Mouse (Mus musculus): ENCODE results near the gene Kcnh2. TPM values are rescaled to one million over a fixed set of nuclear protein-coding genes. Genes with fewer than 3 reads are reported as not detected.
A peak's percentile ranks its signal among the peaks of the same experiment; 100 is the strongest.
"Not testable (repeated sequence)": the region's sequence is repeated elsewhere in the genome, so short reads cannot be mapped to it uniquely, and the experiment has no call there.

Gene Kcnh2
- total RNA-seq (2022): 10 to 100 TPM; 33.4 to 38.9 (median 37.6) TPM

DNA sequence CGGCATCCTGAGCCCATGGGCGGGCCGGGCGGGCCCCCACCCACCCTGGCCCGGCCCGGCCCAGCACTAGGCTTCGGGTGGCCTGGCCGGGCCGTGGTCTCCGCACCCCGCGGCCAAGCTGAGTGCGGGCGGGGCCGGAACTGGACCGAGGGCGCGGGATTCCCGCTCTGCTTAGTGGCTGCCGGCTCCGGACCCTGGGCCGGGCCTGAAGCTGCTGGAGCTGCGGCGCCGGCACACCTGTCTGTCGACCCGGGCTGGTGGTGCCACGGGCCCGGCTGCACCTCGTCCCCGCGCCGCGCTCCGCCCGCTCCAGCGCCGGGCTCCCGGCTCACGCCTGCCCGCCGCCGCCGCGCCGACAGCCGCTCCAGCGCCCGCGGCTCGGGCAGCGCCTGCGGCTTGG lies at the start of gene Kcnh2:
Gene Kcnh2, minus strand, starts transcription at position 327 of the 400 bp plus-strand sequence.
- no peak for DNase-seq (ENCODE audit: low spot score in 2 of 2)

DNA sequence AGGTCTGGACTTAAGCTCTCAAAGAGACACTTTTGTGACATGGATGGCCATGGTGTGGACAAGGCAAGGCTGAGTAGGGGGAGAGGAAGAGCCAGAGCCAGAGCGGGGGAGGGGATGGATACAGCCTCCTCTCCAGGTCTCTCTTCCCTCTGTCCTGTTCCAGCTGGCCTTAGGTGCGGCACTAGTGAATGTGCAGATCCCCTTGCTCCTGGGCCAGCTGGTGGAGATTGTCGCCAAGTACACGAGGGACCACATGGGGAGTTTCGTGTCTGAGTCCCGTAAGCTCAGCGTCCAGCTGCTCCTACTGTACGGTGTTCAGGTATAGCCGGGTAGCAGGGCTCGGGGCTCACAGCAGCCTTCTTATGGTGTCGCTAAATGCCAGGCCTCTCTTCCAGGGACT lies 49.0 kb upstream of the Kcnh2 start:
- DNase-seq (ENCODE audit: low spot score in 2 of 2): no peak

DNA sequence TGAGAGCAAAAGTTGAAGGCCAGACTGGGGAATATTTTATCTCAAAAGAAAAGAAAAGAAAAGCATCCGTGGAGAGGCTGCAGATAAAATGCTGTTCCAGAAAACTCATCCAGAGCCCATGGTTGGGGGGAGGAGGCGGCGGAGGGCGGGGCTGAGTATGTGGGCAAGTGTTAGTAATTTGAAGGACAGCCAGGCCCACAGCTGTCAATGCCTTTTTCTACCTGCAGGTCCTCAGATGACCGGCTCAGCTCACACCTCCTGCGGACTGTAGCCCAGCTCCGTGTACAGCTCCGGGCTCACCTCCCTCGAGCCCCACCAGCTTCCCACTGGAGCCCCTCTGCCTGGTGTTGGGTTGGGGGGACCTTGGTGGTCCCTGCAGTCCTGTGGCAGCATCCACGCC lies 48.3 kb upstream of the Kcnh2 start:
- no peak for DNase-seq (ENCODE audit: low spot score in 2 of 2)

DNA sequence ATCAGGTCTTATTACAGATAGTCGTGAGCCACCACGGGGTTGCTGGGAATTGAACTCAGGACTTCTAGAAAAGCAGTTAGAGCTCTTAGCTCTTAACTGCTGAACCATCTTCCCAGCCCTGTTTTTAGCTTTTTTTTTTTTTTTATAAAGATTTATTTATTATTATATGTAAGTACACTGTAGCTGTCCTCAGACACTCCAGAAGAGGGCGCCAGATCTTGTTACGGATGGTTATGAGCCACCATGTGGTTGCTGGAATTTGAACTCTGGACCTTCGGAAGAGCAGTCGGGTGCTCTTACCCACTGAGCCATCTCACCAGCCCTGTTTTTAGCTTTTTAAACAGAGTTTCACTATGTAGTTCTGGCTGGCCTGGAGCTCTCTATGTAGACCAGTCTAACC lies 44.9 kb upstream of the Kcnh2 start:
- not testable (repeated sequence) for DNase-seq (ENCODE audit: low spot score in 2 of 2)

DNA sequence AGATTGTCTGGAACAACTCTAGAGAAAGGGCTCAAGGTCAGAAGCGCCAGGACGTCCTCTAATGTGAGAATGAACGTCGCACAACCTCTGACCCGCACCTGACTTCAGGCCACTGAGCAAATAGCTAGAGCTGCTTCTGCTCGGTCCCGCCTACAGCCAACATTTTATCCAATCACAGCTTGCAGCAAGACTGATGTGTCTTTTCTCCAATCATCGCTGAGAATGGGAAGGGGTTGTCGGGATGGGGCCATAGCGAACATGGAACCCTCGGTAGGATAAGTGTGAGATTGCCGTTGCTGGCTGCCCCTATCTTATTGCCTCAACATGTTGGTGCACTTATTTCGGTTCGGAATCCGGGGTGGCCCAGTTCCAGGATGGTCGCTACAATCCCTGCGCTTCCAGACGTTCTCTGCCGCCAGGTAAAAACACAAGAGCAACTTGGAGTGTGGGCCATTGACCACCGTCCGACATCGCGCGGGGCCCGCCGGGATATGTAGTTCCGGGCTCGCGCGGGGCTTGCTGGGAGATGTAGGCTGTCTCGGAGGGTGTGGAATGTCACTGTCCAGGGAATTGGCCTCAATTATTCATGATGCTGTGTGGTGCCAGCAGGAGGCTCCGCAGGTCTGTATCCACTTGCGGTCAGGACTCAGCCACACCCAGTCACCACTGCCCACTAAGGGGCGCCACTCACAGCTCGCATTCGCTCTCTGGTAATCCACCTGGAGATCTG lies 42.9 kb upstream of the Kcnh2 start:
- peak; percentile 96 for DNase-seq (ENCODE audit: low spot score in 2 of 2)

DNA sequence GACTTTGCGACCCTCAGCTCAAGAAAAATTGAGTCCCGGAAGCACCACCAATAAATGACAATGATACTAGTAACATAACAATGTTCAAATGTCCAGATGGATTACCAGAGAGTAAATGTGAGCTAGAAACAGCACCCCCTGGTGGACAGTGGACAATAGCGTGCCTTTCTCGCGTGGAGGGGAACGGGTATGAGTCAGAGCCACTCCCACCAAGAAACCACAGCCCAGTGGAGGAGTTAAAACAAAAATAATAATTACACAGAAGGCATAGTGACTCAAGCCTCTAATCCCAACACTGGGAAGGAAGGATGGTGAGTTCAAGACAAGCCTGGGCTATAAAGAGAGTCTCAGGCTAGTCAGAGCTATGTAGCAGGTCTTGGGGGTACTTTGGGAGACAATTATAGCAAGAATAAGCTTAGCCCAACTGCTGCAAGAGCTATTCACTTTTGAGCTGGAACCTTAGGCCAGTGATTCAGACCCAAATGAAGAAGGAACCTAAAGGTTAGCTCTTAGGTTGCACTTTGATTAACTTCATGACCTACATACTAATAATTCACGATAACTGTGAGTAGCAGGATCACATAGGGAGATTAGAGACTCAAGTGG lies 42.1 kb upstream of the Kcnh2 start, which contains the start of gene Abcb8:
Gene Abcb8, plus strand, starts transcription at position 272 of the 606 bp plus-strand sequence.
- peak; percentile 51 to 83 for DNase-seq (ENCODE audit: low spot score in 2 of 2)

DNA sequence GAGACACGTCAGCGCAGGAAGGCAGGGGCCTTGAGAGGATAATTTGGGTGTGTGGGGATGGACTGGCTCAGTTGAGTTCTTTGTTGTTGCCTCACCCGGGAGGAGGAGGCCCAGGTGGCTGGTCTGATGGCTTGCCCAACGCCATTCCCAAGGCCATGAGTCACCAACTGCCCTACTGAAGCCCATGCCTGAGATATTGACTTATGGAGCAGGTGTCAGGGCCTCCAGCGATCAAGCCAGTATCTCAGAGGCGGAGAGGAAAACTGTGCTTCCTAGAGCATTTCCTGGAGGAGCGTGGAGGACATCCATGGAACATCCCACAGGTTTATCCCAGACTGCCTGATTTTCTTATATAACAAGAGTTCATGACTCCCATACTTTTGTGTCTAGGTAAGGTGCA lies 41.3 kb upstream of the Kcnh2 start:
- DNase-seq (ENCODE audit: low spot score in 2 of 2): no peak

DNA sequence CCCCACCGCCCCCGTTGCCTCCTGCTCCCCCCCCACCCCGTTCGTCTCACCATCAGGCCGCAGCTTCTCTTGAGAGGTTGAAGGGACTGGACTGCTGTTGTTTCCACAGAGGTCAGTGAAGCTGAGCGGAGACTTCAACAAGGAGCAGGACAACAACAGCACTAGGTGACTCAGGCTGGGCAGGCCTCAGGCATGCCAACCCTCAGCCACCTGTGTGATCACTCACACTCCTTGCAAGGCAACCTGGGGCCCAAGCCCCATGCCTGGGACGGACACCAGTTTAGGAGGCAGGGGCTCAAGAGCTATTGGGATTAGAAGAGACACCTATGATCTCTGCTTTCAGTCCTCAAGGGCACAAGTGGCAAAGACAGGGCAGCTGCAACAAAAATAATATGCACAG lies 40.5 kb upstream of the Kcnh2 start, which contains the start of gene Atg9b:
Gene Atg9b, minus strand, starts transcription at position 280 of the 400 bp plus-strand sequence.
- no peak for DNase-seq (ENCODE audit: low spot score in 2 of 2)

DNA sequence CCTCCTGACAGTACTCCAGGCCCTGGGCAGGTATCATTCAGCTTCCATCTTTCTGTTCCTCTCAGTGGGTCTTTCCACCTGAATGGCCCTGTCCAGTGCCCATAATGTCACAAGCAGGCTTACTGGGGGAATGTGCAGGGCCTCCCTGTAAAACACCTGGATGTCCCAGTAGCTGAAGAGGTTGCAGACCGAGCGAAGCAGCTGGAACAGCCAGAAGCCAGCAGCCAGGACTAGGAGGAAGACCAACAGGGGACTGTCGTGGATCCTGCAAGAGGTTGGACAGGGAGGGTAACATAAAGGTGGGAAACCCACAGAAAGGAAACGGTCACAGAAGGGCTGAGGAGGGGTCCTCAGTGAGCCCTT lies 38.2 kb upstream of the Kcnh2 start:
- no peak for DNase-seq (ENCODE audit: low spot score in 2 of 2)

DNA sequence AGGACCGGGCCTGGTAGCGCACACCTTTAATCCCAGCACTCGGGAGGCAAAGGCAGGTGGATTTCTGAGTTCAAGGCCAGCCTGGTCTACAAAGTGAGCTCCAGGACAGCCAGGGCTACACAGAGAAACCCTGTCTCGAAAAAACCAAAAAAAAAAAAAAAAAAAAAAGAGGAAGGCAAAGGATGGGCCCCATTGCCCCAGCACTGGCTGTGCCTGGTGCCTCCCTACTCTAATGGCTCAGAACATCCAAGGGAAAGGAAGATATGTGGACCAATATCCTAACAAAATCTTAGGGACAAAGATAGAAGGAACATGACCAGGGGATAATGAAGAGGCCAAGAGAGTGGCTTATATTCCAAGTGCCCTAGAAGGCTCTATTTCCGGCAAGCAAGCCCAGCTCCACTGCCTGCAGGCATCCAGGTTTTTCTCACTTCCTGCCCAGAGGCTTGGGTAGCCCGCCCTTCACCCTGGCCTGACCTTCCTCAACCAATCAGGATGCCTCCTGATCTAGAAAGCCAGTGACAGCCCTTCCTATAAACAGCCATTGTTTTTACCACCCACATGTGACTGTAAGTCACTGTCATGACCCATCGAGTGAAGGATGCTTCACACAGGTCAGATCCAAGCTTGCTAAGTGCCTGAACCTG lies 37.7 kb upstream of the Kcnh2 start:
- no peak for DNase-seq (ENCODE audit: low spot score in 2 of 2)

DNA sequence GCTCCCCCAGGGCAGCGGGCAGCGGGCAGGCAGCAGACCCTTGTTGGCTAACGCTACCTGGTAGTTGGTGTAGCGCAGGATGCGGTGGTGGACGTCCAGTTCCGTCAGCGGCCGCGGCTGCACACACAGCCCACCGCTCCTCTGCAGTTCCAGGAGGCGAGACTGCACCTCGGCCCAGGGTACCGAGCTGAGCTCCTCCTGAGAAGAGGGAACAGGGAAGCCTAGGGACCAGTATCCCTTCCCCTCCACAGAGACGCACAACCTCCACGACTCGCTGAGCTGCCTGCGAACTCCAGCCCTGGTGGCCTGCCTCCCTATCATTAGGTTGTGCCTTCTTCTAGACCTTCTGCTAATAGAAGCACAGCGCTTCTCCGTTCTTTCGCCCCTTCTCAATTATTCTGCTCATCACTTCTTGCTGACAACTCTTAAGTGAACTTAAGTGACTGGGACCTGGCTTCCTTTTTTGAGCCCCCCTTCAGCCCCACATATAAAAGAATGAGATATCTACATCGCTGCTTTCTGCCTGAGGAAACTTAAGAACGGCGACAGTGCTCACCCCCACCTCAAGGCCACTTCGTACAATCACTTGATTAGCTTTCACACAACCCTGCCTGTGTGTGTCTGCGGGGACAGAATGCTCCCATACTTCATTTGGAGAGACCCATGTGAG lies 37.0 kb upstream of the Kcnh2 start:
- no peak for DNase-seq (ENCODE audit: low spot score in 2 of 2)

DNA sequence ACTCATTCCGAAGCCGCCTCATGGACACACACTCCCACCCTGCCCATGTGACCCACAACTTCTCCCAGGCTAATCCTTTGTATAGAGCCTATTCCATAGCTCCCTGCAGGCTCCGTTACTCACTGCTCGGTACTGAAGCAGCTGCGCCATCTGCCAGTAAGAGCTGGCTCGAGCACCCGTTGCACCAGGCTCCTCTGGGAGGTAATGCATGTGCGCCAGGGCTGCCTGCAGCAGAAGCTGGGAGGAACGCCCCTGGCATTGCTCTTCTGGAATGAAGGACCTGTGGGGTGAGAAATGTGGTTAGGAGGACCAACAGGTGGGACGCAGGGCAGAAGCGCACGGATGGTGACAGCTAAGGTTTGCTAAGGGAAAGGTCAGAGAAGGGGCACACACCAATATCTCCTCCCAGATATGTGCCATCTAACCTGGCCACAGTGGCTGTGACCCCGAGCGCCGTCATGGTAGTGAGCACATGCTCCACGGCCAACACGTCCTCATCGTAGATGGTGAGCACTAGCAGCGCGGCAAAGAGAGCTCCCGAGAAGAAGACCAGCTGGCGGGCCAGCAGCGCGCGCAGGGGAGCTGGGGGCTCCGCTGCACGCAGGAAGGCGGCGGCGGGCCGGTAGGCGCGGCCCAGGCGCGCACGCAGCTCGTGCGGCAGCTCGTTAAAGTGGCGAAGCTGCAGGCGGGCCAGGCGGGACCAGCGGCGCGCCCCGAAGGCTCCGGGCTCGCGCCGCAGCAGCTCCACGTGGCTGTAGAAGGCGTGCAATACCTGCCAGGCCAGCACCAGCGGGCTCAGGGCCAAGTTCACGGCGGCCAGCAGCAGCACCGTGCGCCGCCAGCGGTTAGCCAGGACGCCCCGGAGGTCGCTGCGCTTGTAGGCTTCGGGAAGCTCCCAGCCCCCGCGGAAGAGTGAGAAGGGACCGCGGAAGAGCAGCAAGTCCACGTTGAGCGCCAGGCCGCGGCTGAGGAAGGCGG lies 36.1 kb upstream of the Kcnh2 start:
- peak; percentile 32 to 70 for DNase-seq (ENCODE audit: low spot score in 2 of 2)

DNA sequence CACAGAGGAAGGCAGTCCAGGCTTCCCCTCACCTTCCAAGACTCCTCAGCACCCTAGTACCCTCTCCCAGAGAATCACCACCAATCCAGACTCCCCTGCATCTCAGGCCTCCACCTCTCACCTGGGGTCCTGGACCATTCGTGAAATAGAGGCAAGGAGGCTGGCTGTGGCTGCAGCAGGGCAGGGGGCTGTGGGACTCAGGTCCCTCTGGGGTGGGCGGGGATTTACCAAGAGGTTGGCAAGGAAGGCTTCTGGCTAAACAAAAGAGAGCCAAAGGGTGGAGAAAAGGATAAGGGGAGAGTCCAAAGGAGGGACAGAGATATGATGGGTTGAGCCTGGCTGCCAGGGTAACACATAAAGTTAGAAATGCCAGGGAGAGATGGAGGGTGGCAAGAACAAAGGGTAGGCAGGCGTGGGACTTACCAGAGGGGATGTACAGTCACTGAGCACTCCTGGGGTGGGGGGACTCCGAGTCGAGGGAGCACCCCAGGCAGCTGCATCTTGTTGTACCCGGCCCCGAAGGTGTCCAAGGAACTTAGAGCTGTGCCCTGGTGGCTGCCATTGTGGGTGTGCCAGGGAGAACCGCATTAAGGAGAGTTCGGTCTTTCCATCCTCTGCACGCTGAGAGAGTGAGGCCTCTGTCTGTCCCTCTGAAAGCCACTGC lies 34.6 kb upstream of the Kcnh2 start:
- DNase-seq (ENCODE audit: low spot score in 2 of 2): no peak

DNA sequence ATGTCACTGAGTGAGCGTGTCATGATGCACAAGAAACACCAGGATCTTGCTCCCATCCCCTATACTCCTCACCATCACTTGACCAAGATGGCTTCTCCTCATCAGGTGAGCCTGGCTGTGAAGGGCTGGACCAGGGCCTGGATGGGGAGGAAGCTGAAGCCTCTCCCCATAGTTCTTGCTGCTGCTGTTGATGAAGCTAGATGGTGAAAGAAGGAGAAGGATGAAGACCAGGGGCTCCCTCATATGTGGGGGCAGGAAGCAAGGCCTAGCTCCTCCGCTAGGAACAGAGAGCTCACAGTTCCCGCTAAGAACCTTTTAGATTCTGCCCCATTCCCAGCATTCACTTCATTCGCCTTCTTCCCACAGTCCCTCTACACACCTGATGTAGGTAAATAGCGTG lies 34.0 kb upstream of the Kcnh2 start:
- DNase-seq (ENCODE audit: low spot score in 2 of 2): no peak

DNA sequence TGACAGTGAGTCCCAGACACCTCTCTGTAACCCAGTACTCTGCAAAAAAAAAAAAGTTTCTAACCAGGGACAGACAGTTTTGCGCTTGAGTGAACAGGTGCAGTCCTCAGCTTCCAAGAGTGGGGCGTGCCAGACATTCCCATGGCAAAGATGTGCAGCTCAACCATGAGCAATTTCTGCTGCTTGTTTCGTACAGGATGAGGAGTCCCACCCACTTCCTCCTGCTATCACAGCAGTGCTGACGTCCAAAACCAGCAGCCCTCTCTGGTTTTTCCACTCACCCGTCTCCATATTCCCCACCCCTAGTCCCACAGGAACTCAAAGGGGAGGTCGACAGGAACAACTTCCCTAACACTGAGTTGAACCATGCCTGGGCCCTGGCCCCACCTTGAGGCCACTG lies 33.0 kb upstream of the Kcnh2 start:
- DNase-seq (ENCODE audit: low spot score in 2 of 2): peak; percentile 25 to 61

DNA sequence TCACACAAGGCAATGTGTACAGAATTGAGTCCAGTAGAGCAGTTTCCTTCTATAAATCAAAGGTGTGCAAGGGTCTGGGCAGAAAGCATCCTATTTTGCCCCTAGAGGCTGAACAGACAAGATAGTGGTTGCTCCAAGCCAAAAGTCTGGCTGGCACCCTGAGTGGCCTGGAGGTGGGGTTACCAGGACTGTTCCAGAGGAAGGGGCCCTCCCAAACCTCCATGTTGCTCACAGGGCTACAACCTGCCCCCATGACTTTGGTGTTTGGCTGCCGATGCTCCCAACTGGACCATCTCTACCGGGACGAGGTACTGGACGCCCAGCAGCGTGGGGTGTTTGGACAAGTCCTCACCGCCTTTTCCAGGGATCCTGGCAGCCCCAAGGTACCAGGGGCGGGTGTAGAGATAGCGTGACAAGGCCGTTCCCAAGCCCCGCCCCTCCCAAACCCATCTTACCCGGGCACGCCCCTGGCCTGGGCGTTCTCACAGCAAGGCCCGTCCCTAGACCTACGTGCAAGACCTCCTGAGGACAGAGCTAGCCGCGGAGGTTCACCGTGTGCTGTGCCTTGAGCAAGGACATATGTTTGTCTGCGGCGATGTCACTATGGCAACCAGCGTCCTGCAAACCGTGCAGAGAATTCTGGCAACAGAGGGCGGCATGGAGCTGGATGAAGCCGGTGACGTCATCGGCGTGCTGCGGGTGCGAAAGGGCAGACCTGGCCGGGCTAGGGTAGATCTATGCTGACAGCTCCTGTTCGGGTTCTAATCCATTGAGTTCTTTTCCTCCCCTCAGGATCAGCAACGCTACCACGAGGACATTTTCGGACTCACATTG lies 31.8 kb upstream of the Kcnh2 start:
- peak; percentile 85 to 89 for DNase-seq (ENCODE audit: low spot score in 2 of 2)

DNA sequence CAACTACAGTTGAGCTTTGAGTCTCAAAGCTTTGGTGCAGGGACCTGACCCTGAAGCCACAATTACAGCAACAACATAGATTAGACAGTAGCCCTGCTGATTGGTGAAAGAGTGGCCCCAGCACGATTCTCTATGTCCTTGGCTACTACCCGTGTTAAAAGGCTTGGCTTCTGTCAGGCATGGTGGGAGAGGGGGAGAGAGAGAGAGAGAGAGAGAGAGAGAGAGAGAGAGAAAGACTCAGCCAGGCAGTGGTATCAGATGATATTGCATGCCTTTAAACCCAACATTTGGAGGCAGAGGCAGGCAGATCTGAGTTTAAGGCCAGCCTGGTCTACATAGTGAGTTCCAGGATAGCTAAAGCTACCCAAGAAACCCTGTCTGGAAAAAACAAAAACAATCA lies 30.6 kb upstream of the Kcnh2 start:
- no peak for DNase-seq (ENCODE audit: low spot score in 2 of 2)

DNA sequence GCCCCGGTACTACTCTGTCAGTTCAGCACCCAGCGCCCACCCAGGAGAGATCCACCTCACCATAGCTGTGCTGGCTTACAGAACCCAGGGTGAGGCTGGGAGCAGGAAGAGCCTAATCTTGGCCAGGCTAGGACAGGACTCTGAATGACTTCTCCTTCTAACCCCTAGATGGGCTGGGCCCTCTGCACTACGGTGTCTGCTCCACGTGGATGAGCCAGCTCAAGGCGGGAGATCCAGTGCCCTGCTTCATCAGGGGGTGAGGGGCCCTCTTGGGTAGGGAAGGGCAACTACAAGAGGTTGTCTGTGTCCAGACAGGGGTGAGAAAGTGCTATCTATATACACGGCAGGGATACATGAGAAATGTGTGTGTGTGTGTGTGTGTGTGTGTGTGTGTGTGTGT lies 30.1 kb upstream of the Kcnh2 start:
- no peak for DNase-seq (ENCODE audit: low spot score in 2 of 2)

DNA sequence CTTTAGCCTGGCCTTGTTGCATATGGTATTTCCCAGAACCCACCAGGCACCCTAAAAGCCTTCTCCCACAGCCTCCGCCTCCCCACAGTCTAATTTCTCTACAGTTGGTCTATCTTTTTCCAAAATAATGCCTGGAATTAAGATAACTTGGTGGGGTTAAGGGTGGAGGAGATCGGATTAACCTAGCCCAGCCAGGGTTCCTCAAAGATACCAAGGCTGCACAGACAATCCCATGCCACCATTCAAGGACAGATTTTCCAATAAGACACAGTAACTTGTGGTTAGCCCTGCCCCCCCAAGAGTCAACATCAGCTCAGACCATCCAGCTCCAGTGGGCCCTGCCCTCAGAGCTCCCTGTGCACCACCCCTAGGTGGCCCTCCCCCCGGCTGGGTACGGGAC lies 29.1 kb upstream of the Kcnh2 start:
- DNase-seq (ENCODE audit: low spot score in 2 of 2): no peak

Data from left cerebral cortex, adult 8-10 months (tissue).